Mouse (Mus musculus) intestine, embryonic 16.5 days (tissue): ENCODE results near the gene Ttc29. TPM values are rescaled to one million over a fixed set of nuclear protein-coding genes. Genes with fewer than 3 reads are reported as not detected.

Experiments
- ATAC-seq: fragments of 200-750 bp; cut with Nextera tagmentation; 2 replicates; pipeline ENCODE4 v1.8.0; 2017; ENCODE audit warnings: moderate TSS enrichment, moderate library complexity
- H3K27ac ChIP-seq: fragments of 300-500 bp; sonication (generic); 2 replicates; pipeline ENCODE4 v1.5.1; 2014; ENCODE audit warnings: mild to moderate bottlenecking, low read length
- H3K27me3 ChIP-seq: fragments of 300-500 bp; sonication (generic); replicated peaks from 2 replicates; pipeline ENCODE4 v1.6.1; 2014; ENCODE audit warnings: low read length, control low read depth, mixed read lengths; ENCODE audit not compliant: control insufficient read depth, insufficient read depth
- H3K36me3 ChIP-seq: fragments of 300-500 bp; sonication (generic); 2 replicates; pipeline ENCODE4 v1.6.1; 2014; ENCODE audit warnings: low read length, control low read depth; ENCODE audit not compliant: control insufficient read depth, insufficient read depth
- H3K4me1 ChIP-seq: fragments of 300-500 bp; sonication (generic); 2 replicates; pipeline ENCODE4 v1.6.1; 2014; ENCODE audit warnings: low read length, control low read depth, mixed read lengths; ENCODE audit not compliant: control insufficient read depth, insufficient read depth
- H3K4me2 ChIP-seq: fragments of 300-500 bp; sonication (generic); 2 replicates; pipeline ENCODE4 v1.6.1; 2014; ENCODE audit warnings: low read depth, low read length, control low read depth
- H3K4me3 ChIP-seq: fragments of 300-500 bp; sonication (generic); 2 replicates; pipeline ENCODE4 v1.5.1; 2014; ENCODE audit warnings: mild to moderate bottlenecking, low read length
- H3K9ac ChIP-seq: fragments of 300-500 bp; sonication (generic); 2 replicates; pipeline ENCODE4 v1.6.1; 2014; ENCODE audit warnings: low read depth, low read length
- H3K9me3 ChIP-seq: fragments of 300-500 bp; sonication (generic); 2 replicates; pipeline ENCODE4 v1.6.1; 2016; ENCODE audit warnings: low read length, control low read depth; ENCODE audit not compliant: control insufficient read depth
- WGBS: fragments of 180-500 bp; shearing (Covaris S2); extraction: QIAGEN DNeasy Blood & Tissue Kit; methylation state at CpG from one replicate; pipeline ENCODE4 v1.1.7; 2014; 5-methylcytosine and 5-hydroxymethylcytosine counted together
- polyA plus RNA-seq: library from polyadenylated mRNA; unstranded; fragments of >200 nt; fragmentation: Nextera tagmentation; extraction: Ambion mirVana; gene quantifications from 2 replicates; pipeline ENCODE4 v1.2.1, GENCODE M21; 2015

The Ttc29 gene
- polyA plus RNA-seq, 1 experiment from 2014 or later: not detected

GRCm38 (mm10) chr8:78426875-78427768 is 214.0 kb downstream of the Ttc29 start:
- Histone ChIP-seq H3K36me3 (no peaks in the 10 kb centered on the region), H3K4me3 (no peak overlapping the region), H3K9ac (no peak overlapping the region), H3K4me1 (no peaks in the 10 kb centered on the region), H3K27ac (no peak overlapping the region), H3K9me3 (no peaks in the 10 kb centered on the region), H3K27me3 (peaks cover 39% of the 10 kb centered on the region), H3K4me2 (no peak overlapping the region)
- no peak for ATAC-seq
- 1% methylated on average over 32 of the region's 32 CpGs for WGBS

- WGBS: 3% methylated on average over 8 of the region's 8 CpGs
These were observed 214.7 kb downstream of the Ttc29 start for GRCm38 (mm10) chr8:78427769-78428130.

GRCm38 (mm10) chr8:78428148-78428547 is 215.1 kb downstream of the Ttc29 start:
- no peak for ATAC-seq
- H3K27me3 ChIP-seq: peaks cover 46% of the 10 kb centered on the region

More at GRCm38 (mm10) chr8:78427769-78428130, 214.7 kb downstream of the Ttc29 start:
- Histone ChIP-seq H3K9ac (no peak overlapping the region), H3K36me3 (no peaks in the 10 kb centered on the region), H3K4me1 (no peaks in the 10 kb centered on the region), H3K9me3 (no peaks in the 10 kb centered on the region), H3K27me3 (peaks cover 45% of the 10 kb centered on the region), H3K4me2 (no peak overlapping the region), H3K27ac (no peak overlapping the region), H3K4me3 (no peak overlapping the region)
- ATAC-seq: no peak

DNA sequence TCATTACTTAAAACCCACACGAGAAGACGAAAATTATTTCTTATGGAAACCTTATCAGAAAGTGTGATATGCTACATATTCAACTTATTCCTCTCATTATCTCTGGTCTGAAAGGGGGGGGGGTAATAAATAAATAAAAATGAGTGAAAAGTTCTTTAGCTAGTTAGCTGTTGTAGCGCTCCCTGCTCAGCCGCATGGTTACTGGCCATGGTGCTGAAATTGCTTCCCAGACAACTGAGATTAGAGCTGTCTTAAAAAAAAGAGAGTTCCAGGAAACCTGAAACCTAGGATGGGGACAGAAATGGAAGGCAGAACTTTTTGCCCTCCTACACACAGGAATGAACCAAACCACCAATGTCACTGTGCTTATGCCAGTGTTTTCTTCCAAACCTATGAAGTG is 218.3 kb downstream of the Ttc29 start:
- Histone ChIP-seq H3K36me3 (no peaks in the 10 kb centered on the region), H3K4me1 (0 out of 2 replicates have a peak, but pooled peaks cover 10% of the 10 kb centered on the region), H3K27ac (no peak overlapping the region), H3K9ac (no peak overlapping the region), H3K4me2 (no peak overlapping the region), H3K4me3 (no peak overlapping the region), H3K27me3 (peaks cover 60% of the 10 kb centered on the region), H3K9me3 (no peaks in the 10 kb centered on the region)
- WGBS: 3% methylated on average over 4 of the region's 4 CpGs
- ATAC-seq: no peak

More at GRCm38 (mm10) chr8:78428148-78428547, 215.1 kb downstream of the Ttc29 start:
- H3K36me3 ChIP-seq: no peaks in the 10 kb centered on the region
- H3K4me2 ChIP-seq: no peak overlapping the region
- no peak overlapping the region for H3K4me3 ChIP-seq
- 7% methylated on average over 11 of the region's 11 CpGs for WGBS
- no peak overlapping the region for H3K9ac ChIP-seq
- no peak overlapping the region for H3K27ac ChIP-seq
- H3K9me3 ChIP-seq: no peaks in the 10 kb centered on the region
- no peaks in the 10 kb centered on the region for H3K4me1 ChIP-seq

- Histone ChIP-seq H3K4me2 (no peak overlapping the region), H3K9ac (no peak overlapping the region), H3K27ac (no peak overlapping the region), H3K4me3 (no peak overlapping the region), H3K36me3 (no peaks in the 10 kb centered on the region), H3K27me3 (peaks cover 60% of the 10 kb centered on the region), H3K4me1 (0 out of 2 replicates have a peak, but pooled peaks cover 14% of the 10 kb centered on the region), H3K9me3 (no peaks in the 10 kb centered on the region)
- 33% methylated on average over 1 of the region's 1 CpGs for WGBS
- no peak for ATAC-seq
These were observed 219.4 kb downstream of the Ttc29 start for GRCm38 (mm10) chr8:78432451-78432850.

DNA sequence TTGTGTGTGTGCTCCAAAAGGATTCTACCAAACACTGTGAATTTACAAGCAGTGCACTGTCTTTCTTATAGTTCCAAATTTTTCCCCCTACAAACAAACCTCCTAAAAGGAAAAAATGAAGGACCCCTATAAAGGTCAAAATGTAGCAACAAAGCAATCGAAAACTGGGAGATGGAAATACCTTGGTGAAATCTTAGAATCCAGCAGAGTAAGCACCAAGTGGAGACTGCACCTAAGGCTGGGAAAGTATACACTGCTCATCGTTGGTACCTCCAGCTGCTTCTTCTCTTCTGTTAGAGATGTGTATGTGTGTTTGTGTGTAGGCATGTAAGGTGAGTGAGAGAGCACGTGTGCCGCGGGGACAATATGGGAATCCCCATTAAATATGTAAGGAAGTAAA is 220.2 kb downstream of the Ttc29 start:
- Histone ChIP-seq H3K4me1 (peaks cover 18% of the 10 kb centered on the region; the same call in 1 of the 2 replicates), H3K4me3 (no peak overlapping the region), H3K9ac (no peak overlapping the region), H3K27ac (no peak overlapping the region), H3K4me2 (no peak overlapping the region), H3K27me3 (peaks cover 62% of the 10 kb centered on the region), H3K36me3 (no peaks in the 10 kb centered on the region), H3K9me3 (no peaks in the 10 kb centered on the region)
- ATAC-seq: no peak
- 24% methylated on average over 5 of the region's 5 CpGs for WGBS

- WGBS: 4% methylated on average over 8 of the region's 8 CpGs
- H3K36me3 ChIP-seq: no peaks in the 10 kb centered on the region
- H3K9ac ChIP-seq: no peak overlapping the region
- peaks cover 18% of the 10 kb centered on the region; the same call in 1 of the 2 replicates for H3K4me1 ChIP-seq
- H3K4me2 ChIP-seq: no peak overlapping the region
- H3K9me3 ChIP-seq: no peaks in the 10 kb centered on the region
- peaks cover 66% of the 10 kb centered on the region for H3K27me3 ChIP-seq
- ATAC-seq: no peak
- no peak overlapping the region for H3K27ac ChIP-seq
- H3K4me3 ChIP-seq: no peak overlapping the region
These were observed 221.2 kb downstream of the Ttc29 start for GRCm38 (mm10) chr8:78434340-78434739.

- ATAC-seq: no peak
- no peaks in the 10 kb centered on the region for H3K36me3 ChIP-seq
- H3K4me1 ChIP-seq: peaks cover 18% of the 10 kb centered on the region; the same call in 1 of the 2 replicates
- no peak overlapping the region; the same call in 1 of the 2 replicates for H3K4me3 ChIP-seq
- peaks cover 68% of the 10 kb centered on the region for H3K27me3 ChIP-seq
- 1% methylated on average over 62 of the region's 62 CpGs for WGBS
- no peaks in the 10 kb centered on the region for H3K9me3 ChIP-seq
- no peak overlapping the region for H3K9ac ChIP-seq
- H3K27ac ChIP-seq: no peak overlapping the region
- H3K4me2 ChIP-seq: no peak overlapping the region; the same call in 1 of the 2 replicates
These were observed 221.9 kb downstream of the Ttc29 start for GRCm38 (mm10) chr8:78434823-78435623.

DNA sequence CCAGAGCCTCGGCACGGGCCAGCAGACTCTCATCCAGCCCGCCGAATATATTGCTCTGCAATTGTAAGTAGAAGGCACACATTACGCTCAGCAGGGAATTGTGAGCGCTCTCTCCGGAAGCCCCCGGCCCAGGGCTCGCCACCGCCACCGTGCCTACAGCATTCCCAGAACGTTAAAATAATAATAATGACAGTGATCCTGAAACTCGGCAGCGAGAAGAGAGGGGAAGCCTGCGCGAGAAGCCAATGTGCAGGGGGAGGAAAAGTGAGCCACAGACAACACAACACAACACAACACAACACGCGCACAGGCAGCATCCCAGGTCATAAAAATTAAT is 222.5 kb downstream of the Ttc29 start:
- H3K9me3 ChIP-seq: no peaks in the 10 kb centered on the region
- no peak overlapping the region for H3K9ac ChIP-seq
- H3K4me1 ChIP-seq: peaks cover 18% of the 10 kb centered on the region; the same call in 1 of the 2 replicates
- no peak overlapping the region for H3K4me3 ChIP-seq
- H3K36me3 ChIP-seq: no peaks in the 10 kb centered on the region
- ATAC-seq: no peak
- 1% methylated on average over 18 of the region's 18 CpGs for WGBS
- peak overlapping the region; percentile 75; the same call in 1 of the 2 replicates for H3K4me2 ChIP-seq
- peaks cover 68% of the 10 kb centered on the region for H3K27me3 ChIP-seq
- no peak overlapping the region for H3K27ac ChIP-seq
